Mouse (Mus musculus) G1E-ER4 (cell line): ENCODE results near the gene Chst12. TPM values are rescaled to one million over a fixed set of nuclear protein-coding genes. Genes with fewer than 3 reads are reported as not detected.

Experiments
- GATA1 ChIP-seq: IDR thresholded peaks from one replicate; pipeline ENCODE4 v1.8.0; 2012; ENCODE audit warnings: low read length, inconsistent platforms
- polyA plus RNA-seq: library from polyadenylated mRNA; stranded (reverse); fragments of >175 nt; gene quantifications from 2 replicates; pipeline ENCODE4 v1.2.3, GENCODE M21; 2012

The Chst12 gene
- polyA plus RNA-seq, 1 experiment, result not detected

DNA sequence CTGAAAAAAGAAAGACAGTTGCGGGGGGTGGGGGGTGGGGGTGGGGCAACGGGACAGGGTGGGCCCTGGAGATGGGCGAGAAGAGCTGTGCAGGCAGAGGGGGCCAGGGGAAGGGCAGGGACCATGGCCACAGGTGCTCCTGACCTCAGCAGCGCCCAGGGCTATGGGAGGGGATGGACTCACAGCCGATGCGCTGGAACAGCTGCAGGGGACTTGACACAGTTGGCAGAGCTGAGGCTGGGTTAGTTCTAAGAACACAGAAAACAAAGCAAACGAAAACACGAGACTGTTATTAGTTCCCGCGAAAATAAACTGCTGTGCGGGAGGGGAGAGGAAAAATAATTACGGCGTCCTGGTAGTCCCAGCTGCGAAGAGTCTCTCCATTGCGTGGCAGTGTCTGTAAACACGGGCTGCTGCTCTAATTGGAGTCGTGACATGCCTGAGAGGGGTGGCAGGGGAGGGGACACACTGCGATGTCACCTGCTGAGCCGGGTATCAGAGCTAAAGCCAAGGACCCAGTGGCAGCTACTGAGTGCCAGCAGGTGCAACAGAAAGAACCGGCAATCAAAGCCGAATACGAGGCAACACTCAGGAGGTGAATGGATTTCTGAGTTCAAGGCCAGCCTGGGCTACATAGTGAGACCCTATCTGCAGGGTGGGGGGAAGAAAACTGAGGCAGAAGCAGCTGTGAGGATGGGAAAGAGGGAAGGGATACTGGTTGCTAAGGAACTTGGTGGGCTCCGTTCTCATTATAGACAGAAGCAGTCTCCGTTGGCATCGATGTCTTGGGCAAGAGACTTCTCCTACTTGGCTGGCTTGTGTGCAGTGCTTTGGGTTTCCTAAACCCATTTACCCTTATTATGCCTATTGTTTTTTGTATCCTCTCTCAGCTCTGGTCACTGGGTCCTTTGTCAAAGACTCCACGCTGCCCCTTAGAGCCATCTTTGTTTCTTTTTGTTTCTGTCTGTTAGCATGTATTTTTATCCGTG lies 5.0 kb downstream of the Chst12 start:
- TF ChIP-seq GATA1, result no peak

GRCm38 (mm10) chr5:140513921-140514320 lies 8.6 kb downstream of the Chst12 start:
- TF ChIP-seq GATA1, result no peak

DNA sequence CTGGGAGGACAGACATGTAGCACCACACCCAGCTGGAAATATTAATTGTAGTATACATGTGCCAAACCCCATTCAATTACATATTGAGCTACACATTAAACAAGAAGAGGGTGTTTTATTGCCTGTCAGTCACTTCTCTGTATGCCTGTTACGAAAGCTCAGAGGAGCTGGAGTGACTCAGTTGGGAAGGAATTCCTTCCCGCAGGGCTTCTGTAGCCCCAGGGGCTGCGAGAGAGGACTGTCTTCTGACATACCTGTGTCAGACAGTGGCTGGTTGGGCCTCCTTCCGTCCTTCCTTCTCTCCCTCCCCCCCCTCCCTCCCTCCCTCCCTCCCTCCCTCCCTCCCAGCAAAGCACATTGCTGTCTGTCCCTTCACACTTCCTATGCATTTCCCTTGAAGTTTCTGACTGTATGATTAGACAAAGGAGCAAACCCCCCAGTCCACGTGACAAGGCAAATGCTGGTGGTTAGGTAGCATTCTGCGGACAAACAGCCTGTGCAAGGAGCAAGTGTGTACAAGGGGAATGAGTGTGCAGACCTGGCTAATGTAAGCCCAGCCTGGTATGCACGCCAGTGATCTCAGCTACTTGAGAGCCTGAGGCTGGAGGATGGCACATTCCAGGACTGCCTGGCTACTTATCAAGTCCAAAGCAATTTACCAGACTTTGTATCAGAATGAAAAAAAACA lies 9.6 kb downstream of the Chst12 start:
- TF ChIP-seq GATA1, result no peak

DNA sequence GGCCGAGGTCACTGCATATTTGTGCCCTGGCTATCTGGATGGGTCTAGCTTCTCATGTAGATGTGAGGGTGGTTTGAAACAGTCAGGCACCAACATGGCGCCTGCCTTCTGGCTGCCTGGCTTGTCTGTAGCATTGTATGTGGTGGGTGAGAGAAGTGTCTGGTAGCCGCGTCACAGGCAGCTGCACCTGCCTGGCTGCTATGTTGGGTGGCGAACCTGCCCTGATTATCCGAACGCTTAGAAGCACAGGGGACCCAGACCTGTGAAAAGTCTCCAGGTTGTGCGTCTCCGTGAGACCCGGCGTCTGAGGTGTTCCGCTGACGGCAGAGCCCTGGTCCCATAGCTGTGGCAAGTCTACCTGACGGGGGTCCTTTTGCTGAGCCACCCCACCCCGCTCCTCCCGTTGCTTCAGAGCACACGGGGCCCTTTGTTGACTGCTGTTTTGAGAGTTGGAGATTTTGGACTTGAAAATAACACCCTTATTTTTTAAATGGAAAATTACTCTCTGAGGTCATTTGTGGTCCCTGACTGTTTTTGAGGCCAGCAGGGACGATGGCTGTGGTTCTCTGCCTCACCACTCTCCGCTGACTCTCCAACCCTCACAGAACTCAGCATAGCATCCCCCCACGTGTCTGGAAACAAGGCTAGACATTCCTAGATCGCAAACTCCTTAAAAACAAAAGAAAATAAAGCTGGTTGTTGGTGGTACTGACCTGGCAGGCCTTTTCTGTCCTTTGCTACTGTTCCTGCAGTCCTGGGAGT lies 12.0 kb downstream of the Chst12 start:
- no peak for TF ChIP-seq GATA1

DNA sequence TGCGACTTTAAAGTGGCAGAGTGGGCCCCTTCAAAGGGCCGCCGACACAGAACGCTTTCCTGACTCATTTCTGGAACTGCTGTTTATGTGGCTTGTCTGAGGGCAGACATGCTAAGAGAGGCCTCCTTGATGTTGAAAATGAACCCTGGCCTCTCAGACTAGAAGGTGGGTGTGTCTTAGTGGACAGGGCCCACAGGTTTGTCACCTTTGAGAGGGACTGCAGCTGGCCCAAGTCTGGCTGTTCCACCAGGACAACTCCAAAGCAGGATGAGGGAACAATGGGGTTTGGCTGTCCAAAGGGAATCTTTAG lies 12.5 kb downstream of the Chst12 start:
- TF ChIP-seq GATA1, result no peak

DNA sequence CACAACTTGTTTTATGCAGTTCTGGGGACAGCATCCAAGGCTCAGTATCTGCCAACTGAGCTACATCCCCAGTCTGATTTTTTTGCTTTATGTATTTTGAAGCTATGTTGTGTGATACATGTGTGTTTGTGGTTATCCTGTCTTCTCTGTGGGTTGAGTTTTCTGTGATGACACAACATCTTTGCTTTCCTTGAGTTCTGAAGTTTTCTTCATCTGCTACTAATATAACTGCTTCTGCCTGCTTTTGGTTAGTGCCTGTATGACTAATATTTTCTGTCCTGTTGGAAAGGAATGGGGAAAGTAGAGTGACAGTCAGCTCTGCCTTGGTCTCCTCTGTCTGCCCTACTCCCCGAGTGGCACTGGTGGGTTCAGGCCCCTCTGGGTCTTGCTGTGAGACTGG lies 15.8 kb downstream of the Chst12 start:
- no peak for TF ChIP-seq GATA1

DNA sequence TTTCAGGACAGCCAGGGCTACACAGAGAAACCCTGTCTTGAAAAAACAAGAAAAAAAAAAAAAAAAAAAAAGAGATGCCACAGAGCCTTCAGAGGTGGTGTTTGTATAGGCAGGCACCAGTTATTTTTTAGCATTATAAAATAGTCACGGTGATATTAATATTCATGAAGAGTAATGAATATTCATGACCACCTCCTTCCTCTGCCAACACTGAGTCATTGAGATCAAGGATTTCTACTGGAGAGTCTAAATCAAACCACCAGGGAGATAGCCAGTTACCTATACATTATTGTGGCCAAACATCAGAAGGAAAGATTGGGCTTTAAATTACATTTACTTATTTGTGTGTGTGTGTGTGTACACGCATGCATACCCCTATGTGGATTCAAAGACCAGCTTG lies 21.4 kb downstream of the Chst12 start:
- TF ChIP-seq GATA1, result no peak

DNA sequence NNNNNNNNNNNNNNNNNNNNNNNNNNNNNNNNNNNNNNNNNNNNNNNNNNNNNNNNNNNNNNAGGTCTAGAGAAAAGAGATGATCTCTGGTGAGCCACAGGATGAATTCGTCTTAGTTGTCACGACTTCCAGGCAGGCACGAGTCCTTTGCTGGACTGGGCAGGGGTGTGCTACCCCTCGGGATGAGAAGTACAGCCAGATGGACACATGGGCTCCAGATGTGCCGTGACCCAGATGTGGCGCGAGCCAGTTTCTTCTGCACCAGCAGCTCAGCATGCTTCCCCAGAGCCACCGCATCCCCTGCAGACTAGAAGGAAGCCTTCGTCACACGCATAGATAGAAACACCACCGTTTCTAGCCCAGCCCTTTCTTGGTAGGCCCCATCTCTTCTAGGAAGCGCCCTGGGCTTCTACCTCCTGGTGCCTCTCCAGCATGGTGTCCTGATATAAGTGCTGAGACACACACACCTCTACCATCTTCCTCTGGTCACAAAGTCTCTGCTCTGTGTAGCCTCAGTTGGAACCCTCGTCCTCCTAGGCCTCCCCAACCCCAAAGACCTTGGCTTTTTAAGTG lies 32.8 kb downstream of the Chst12 start:
- no peak for TF ChIP-seq GATA1

DNA sequence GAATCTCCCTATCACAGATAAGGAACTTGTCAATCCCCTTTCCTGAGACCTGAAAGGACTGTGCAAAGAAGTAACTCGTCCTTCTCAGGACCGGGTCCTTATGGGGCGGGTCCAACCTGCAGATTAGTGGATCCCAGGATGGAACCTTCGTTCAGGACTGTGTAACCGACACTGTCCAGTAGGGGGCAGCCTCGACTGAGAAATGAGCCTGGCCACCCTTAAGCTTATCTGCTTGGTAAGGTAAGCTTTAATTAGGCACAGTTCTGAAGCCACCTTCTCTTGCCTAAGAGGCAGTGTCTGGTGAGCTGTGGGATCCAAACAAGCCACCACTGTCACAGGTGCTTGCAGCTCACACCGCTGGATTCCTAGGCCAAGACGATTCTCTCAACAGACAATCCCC lies 34.8 kb downstream of the Chst12 start:
- no peak for TF ChIP-seq GATA1

GRCm38 (mm10) chr5:140542811-140543575 lies 37.6 kb downstream of the Chst12 start:
- TF ChIP-seq GATA1, result no peak

- TF ChIP-seq GATA1, result no peak
Measured at GRCm38 (mm10) chr5:140545651-140546050, 40.3 kb downstream of the Chst12 start.

- TF ChIP-seq GATA1, result no peak
Measured at GRCm38 (mm10) chr5:140546332-140546731, 41.0 kb downstream of the Chst12 start.

DNA sequence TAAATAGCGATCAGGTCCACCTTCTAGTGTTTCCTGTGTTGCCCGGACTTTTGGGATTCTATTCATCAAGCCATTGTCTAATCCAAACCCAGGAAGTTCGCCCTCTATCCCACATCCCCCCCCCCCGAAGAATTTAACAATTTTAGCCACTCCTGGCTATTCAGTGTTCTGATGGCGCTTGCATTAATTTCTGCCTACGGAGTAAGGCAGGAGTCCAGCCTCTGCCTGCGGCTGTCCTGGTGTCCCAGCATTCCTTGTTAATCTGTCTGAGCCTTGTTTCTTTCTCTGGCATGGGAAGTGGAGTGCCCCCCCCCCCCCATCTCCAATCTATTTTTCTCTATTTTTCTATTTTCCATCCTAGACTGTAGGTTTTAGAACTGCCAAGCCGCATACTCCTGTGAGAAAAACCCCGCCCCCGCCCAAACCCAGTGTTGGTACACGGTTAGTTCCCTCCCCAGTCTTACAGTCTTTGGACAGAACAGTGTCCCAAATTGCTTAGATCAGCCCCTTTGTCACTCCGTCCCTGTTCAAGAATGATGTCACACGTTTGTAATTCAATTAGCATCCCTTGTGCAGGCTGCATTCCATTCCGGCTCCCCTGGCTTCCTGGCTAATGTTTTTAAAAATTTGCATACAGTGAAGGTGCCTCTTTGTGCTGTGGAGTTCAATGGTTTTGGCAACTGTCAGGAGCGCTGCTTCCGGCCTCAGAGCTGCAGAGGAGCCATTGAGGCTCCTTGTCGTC lies 44.1 kb downstream of the Chst12 start:
- TF ChIP-seq GATA1, result no peak

DNA sequence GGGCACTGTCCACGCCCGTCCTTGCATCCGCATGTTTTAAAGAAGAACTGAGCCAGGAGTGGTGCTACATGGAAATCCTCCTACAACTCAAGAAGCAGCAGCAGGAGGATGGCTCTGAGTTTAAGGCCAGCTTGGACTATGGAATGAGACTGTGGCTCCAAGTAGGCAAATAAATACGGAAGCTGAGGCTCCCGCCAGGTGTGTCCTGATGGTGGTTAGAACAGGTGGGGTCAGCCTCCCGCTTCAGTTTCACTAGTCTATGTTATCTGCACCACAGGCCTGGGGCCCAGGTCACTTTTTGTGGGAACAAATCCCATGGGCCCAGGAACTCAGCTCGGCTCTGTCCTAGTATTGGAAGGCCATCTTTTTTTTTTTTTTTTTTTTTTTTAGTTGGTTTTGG lies 48.4 kb downstream of the Chst12 start:
- TF ChIP-seq GATA1, result no peak
